Mouse (Mus musculus) kidney, adult 2 months (tissue): ENCODE measurements at regions not wholly inside any gene's neighbourhood (a gene's known extent, or its start where the extent isn't known, plus 50 kb on each side); places are given as distances from the start of the nearest gene placed in this dataset.

Experiments used
- DNase-seq: peaks from one replicate; pipeline ENCODE4 v3.0.0; 2021
- H3K27ac ChIP-seq: fragments of 200-500 bp; 2 replicates; pipeline ENCODE4 v1.5.1; 2012; ENCODE audit warnings: low read depth, low read length, control low read depth, inconsistent platforms; ENCODE audit not compliant: insufficient read depth
- H3K27me3 ChIP-seq: fragments of 200-500 bp; replicated peaks from 2 replicates; pipeline ENCODE4 v1.6.1; 2012; ENCODE audit warnings: mild to moderate bottlenecking, moderate library complexity, low read length, inconsistent platforms; ENCODE audit not compliant: control insufficient read depth, insufficient read depth
- H3K36me3 ChIP-seq: fragments of 200-500 bp; 2 replicates; pipeline ENCODE4 v1.6.1; 2012; ENCODE audit warnings: mild to moderate bottlenecking, moderate library complexity, low read length, inconsistent platforms; ENCODE audit not compliant: control insufficient read depth, insufficient read depth
- H3K4me1 ChIP-seq: fragments of 200-500 bp; 2 replicates; pipeline ENCODE4 v1.6.1; 2011; ENCODE audit warnings: low read length; ENCODE audit not compliant: control insufficient read depth, insufficient read depth
- H3K4me3 ChIP-seq: fragments of 200-500 bp; 2 replicates; pipeline ENCODE4 v1.5.1; 2011; ENCODE audit warnings: mild to moderate bottlenecking, low read depth, low read length, control low read depth; ENCODE audit not compliant: insufficient read depth
- CTCF ChIP-seq: fragments of 200-500 bp; conservative IDR thresholded peaks from 2 replicates; pipeline ENCODE4 v1.5.1; 2011; ENCODE audit warnings: low read depth, mild to moderate bottlenecking, control low read depth, low read length, moderate library complexity, mixed read lengths; ENCODE audit not compliant: insufficient read depth, insufficient read length
- POLR2A ChIP-seq: fragments of 200-500 bp; IDR thresholded peaks from one replicate; pipeline ENCODE4 v1.6.1; 2011; ENCODE audit warnings: low read depth, low read length, control low read depth
- WGBS: fragments of 180-500 bp; shearing (Covaris S2); methylation state at CpG from one replicate; pipeline ENCODE4 v1.1.7; 2018; 5-methylcytosine and 5-hydroxymethylcytosine counted together

GRCm38 (mm10) chr12:107572586-107572985, 84.2 kb downstream of the 3110018I06Rik start:
- WGBS, result 88% methylated on average over 4 of the region's 4 CpGs
- H3K27ac ChIP-seq, result no peak overlapping the region
- DNase-seq, result no peak

GRCm38 (mm10) chr12:107579508-107579907, 91.1 kb downstream of the 3110018I06Rik start:
- no peaks in the 10 kb centered on the region for H3K27me3 ChIP-seq
- H3K27ac ChIP-seq, result no peak overlapping the region
- no peak overlapping the region for H3K4me3 ChIP-seq
- H3K36me3 ChIP-seq, result no peaks in the 10 kb centered on the region
- WGBS, result 33% methylated on average over 5 of the region's 5 CpGs
- no peak for DNase-seq
- no peaks in the 10 kb centered on the region for H3K4me1 ChIP-seq
- TF ChIP-seq POLR2A (no peak), CTCF (no peak)

More at GRCm38 (mm10) chr12:107572586-107572985, 84.2 kb downstream of the 3110018I06Rik start:
- Histone ChIP-seq H3K4me3 (no peak overlapping the region), H3K4me1 (no peaks in the 10 kb centered on the region), H3K27me3 (no peaks in the 10 kb centered on the region), H3K36me3 (no peaks in the 10 kb centered on the region)
- TF ChIP-seq CTCF (no peak), POLR2A (no peak)

GRCm38 (mm10) chr12:107583151-107583720, 94.8 kb downstream of the 3110018I06Rik start:
- Histone ChIP-seq H3K36me3 (no peaks in the 10 kb centered on the region), H3K27ac (no peak overlapping the region), H3K4me3 (no peak overlapping the region), H3K27me3 (no peaks in the 10 kb centered on the region; the same call in 1 of the 2 replicates), H3K4me1 (no peaks in the 10 kb centered on the region)
- WGBS, result 15% methylated on average over 11 of the region's 11 CpGs
- TF ChIP-seq CTCF (no peak), POLR2A (no peak)
- no peak for DNase-seq

GRCm38 (mm10) chr12:107585696-107586225, 97.3 kb downstream of the 3110018I06Rik start:
- WGBS, result 62% methylated on average over 9 of the region's 9 CpGs
- H3K27me3 ChIP-seq, result no peaks in the 10 kb centered on the region; the same call in 1 of the 2 replicates
- no peak overlapping the region for H3K27ac ChIP-seq
- TF ChIP-seq CTCF, result no peak
- no peak for TF ChIP-seq POLR2A
- no peak overlapping the region for H3K4me3 ChIP-seq
- DNase-seq, result no peak
- H3K36me3 ChIP-seq, result no peaks in the 10 kb centered on the region
- no peaks in the 10 kb centered on the region for H3K4me1 ChIP-seq

- DNase-seq, result no peak
- TF ChIP-seq CTCF (no peak), POLR2A (no peak)
- H3K36me3 ChIP-seq, result no peaks in the 10 kb centered on the region
- H3K4me3 ChIP-seq, result no peak overlapping the region
- H3K27ac ChIP-seq, result no peak overlapping the region
- H3K27me3 ChIP-seq, result no peaks in the 10 kb centered on the region
- H3K4me1 ChIP-seq, result no peaks in the 10 kb centered on the region
Observed at GRCm38 (mm10) chr12:107596236-107596635, 107.8 kb downstream of the 3110018I06Rik start.

- TF ChIP-seq CTCF, result no peak
- no peak for TF ChIP-seq POLR2A
Observed at GRCm38 (mm10) chr12:107600576-107600975, 112.1 kb downstream of the 3110018I06Rik start.

GRCm38 (mm10) chr12:107608966-107609365, 120.5 kb downstream of the 3110018I06Rik start:
- Histone ChIP-seq H3K4me3 (no peak overlapping the region), H3K4me1 (no peaks in the 10 kb centered on the region), H3K36me3 (no peaks in the 10 kb centered on the region), H3K27me3 (no peaks in the 10 kb centered on the region), H3K27ac (no peak overlapping the region)
- no peak for DNase-seq
- TF ChIP-seq CTCF (no peak), POLR2A (no peak)
- WGBS, result 72% methylated on average over 6 of the region's 6 CpGs

More at GRCm38 (mm10) chr12:107600576-107600975, 112.1 kb downstream of the 3110018I06Rik start:
- 94% methylated on average over 5 of the region's 5 CpGs for WGBS
- H3K4me1 ChIP-seq, result no peaks in the 10 kb centered on the region
- no peaks in the 10 kb centered on the region for H3K27me3 ChIP-seq
- H3K27ac ChIP-seq, result no peak overlapping the region
- H3K36me3 ChIP-seq, result no peaks in the 10 kb centered on the region
- no peak for DNase-seq
- H3K4me3 ChIP-seq, result no peak overlapping the region
